Mouse (Mus musculus) forebrain, embryonic 10.5 days (tissue): ENCODE results near the gene Gm8994. TPM values are rescaled to one million over a fixed set of nuclear protein-coding genes. Genes with fewer than 3 reads are reported as not detected.

Experiments used
- DNase-seq: peaks from one replicate; pipeline ENCODE4 v3.0.0-alpha.2; 2017; ENCODE audit warnings: low spot score; ENCODE audit errors: extremely low spot score
- H3K27ac ChIP-seq: fragments of 300-500 bp; sonication (generic); 2 replicates; pipeline ENCODE4 v1.5.1; 2016; ENCODE audit warnings: mild to moderate bottlenecking
- H3K27me3 ChIP-seq: fragments of 300-500 bp; sonication (generic); 2 replicates; pipeline ENCODE4 v1.6.1; 2016; ENCODE audit warnings: mild to moderate bottlenecking; ENCODE audit not compliant: poor library complexity, severe bottlenecking
- H3K36me3 ChIP-seq: fragments of 300-500 bp; sonication (generic); replicated peaks from 2 replicates; pipeline ENCODE4 v1.6.1; 2016; ENCODE audit warnings: mild to moderate bottlenecking, moderate library complexity
- H3K4me1 ChIP-seq: fragments of 300-500 bp; sonication (generic); 2 replicates; pipeline ENCODE4 v1.6.1; 2016
- H3K4me3 ChIP-seq: fragments of 300-500 bp; sonication (generic); 2 replicates; pipeline ENCODE4 v1.5.1; 2016; ENCODE audit warnings: mild to moderate bottlenecking, moderate library complexity
- H3K9me3 ChIP-seq: fragments of 300-500 bp; sonication (generic); 2 replicates; pipeline ENCODE4 v1.6.1; 2016; ENCODE audit warnings: mild to moderate bottlenecking, moderate library complexity
- polyA plus RNA-seq: library from polyadenylated mRNA; unstranded; fragments of >200 nt; fragmentation: Nextera tagmentation; extraction: Ambion mirVana; gene quantifications from 2 replicates; pipeline ENCODE4 v1.2.1, GENCODE M21; 2016

Gene Gm8994
- polyA plus RNA-seq, 1 experiment from 2014 or later = not detected

DNA sequence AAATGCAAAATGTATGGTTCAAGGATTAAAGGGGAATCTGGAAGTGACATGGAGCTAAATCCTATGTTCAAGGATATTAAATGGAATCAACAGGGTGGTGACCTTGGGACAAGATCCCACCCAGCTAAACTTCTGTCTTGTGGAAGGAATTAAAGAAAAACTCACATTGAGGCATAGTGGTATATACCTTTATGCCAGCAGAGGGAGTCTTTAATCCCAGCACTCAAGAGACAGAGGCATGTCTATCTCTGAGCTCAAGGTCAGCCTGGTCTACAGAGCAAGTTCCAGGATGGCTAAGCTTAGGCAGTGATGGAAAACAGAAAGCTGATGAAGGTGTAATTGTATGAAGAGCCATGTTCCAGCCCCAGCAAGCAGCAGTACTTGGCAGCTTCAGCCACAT is 48.8 kb downstream of the Gm8994 start:
- Histone ChIP-seq H3K27me3 (no peaks in the 10 kb centered on the region), H3K9me3 (peaks cover 4% of the 10 kb centered on the region; the same call in 1 of the 2 replicates), H3K4me3 (no peak overlapping the region), H3K4me1 (no peaks in the 10 kb centered on the region), H3K36me3 (no peaks in the 10 kb centered on the region), H3K27ac (no peak overlapping the region)
- no peak for DNase-seq

Other genes with a start within 250 kb of the Gm8994 start
- 0.31 TPM in 1 of 2 replicates, not detected in the other for gene Grin2b, start 154.0 kb upstream of the Gm8994 start, polyA plus RNA-seq
- not detected in 2 replicates for gene E330021D16Rik, start 88.0 kb downstream of the Gm8994 start, polyA plus RNA-seq
- 44.2 and 46.7 TPM in 2 replicates for gene Atf7ip, start 178.6 kb downstream of the Gm8994 start, polyA plus RNA-seq